Mouse (Mus musculus): ENCODE measurements around the gene Foxb2. TPM values are rescaled to one million over a fixed set of nuclear protein-coding genes. Genes with fewer than 3 reads are reported as not detected.

The Foxb2 gene
- polyA plus RNA-seq, 1 experiment from 2014 or later: not detected

Other genes with a start within 250 kb of the Foxb2 start
- gene Vps13a, start 92.9 kb downstream of the Foxb2 start, polyA plus RNA-seq (2015; fragmentation: Nextera tagmentation; extraction: Ambion mirVana): 7.2 and 7.6 TPM in 2 replicates
- 2.2 and 2.4 TPM in 2 replicates for gene Prune2, start 82.3 kb upstream of the Foxb2 start, polyA plus RNA-seq (2015; fragmentation: Nextera tagmentation; extraction: Ambion mirVana)

Measured in limb, embryonic 15.5 days (tissue).